Mouse (Mus musculus) frontal cortex, adult (tissue): ENCODE measurements around the gene Tmco2.

ENCODE experiments used
- ATAC-seq: cut with Nextera tagmentation; 2 replicates; pipeline ENCODE4 v1.9.2; 2017; ENCODE audit warnings: mild to moderate bottlenecking, moderate library complexity, mixed read lengths; ENCODE audit not compliant: low TSS enrichment

Tmco2 gene

DNA sequence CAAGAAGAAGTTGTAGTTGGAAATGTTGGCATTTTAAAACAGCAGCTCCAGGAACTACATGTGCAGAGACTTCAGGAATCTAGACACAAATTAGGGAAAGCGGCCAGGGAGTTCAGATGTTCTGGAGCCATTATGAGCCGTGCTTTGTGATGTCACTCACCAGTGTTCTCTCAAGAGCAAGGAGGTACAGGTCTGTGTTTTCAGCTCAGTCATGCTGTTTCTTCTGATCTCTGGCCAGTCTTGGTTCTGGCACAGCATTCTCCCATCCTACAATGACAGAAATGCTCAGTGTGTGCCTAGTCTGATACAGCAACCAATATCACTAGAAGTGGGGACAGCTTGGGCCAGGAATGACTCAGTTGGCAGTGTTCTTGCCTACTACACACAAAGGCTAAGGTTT, at the start of gene Tmco2:
Gene Tmco2, minus strand, starts transcription at position 101 of the 400 bp plus-strand sequence.
- ATAC-seq = no peak

DNA sequence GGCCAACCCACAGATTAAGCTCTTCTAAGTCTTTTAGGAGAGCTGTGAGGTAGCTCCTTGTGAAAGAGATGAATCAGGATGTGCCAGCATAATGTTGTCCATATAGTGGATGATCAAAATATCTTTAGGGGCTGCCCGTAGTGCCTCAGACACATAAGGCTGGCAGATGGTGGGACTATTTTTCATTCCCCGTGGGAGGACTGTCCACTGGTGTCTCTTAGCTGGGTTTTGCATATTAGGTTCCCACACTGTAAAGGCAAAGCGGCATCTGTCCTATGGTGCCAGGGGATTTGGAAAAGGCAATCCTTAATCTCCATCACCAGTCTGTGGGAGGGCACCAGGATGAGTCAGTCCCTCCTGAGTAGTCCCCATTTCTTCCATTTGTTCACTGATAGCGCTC, 5.7 kb downstream of the Tmco2 start:
- ATAC-seq = peak; percentile 99

DNA sequence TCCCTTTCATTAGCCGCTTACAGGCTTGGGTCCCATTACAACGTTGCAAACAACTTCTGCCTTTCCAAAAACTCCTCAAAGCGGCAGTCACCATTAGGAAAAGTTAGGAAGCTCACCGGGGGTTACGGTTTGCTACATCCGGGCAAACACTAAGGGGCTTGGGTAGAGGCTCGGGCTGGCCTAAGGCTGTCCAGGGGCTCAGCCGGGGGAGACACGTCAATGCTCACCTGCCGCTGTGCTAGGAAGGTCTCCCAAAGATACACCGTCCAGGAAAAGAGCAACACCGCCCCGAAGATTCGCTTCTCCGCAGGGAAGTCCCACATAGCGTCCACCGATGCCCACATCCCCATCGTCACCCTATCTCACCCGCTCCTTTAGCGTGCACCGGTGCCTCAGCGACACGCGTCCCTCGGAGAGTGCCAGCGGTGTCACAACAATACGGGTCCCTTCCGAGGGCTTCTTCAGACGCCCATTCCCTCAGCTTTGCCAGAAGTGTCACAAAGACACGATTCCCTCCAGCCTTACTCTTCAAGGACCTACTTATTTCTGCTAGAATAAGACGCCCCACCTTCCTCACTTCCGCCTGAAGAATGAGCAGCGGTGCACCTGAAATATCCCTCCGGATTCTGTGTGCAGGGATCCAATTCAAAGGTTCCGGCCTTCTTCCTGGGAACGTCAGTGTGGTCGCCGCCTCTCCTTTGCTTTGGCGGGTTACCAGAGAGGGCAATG, 11.2 kb downstream of the Tmco2 start, which contains the start of gene Zmpste24:
Gene Zmpste24, minus strand, starts transcription at position 592 of the 729 bp plus-strand sequence.
- ATAC-seq = peak; percentile 97

DNA sequence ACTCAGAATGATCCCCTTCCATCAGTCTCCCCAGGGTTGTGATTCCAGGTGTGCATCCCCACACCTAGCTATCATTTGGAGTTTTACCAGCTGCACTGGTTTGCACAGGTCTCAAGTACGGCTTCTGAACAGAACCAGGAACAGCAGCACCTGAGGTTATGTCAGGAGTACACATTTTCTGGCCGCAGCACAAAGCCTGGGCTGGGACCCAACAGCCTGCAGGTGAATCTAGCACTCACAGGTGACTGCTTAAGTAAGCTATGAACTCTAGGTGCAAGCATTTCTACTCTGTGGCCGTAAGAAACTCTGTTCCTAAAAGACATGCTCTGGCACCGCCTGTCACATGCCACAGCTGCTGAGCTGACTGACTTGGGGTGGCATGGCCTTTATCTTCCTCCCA, 18.8 kb downstream of the Tmco2 start:
- no peak for ATAC-seq

DNA sequence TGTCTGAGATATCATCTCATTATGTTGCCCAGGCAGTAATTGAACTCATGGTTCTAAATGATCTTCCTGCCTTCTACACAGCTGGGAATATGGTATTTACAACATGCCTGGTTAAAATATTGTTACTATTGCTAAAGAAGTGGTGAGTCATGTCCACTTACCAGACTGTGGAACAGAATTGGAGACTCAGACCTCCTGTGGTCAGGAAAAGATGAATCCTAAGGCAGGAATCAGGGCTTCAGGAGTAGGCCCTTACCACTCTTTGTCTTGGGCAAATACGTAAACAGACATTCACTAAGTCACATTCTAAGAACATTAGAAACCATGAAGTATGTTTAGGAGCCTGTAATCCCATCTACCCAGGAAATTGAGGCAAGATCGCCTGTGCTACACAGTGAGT, 20.3 kb downstream of the Tmco2 start:
- no peak for ATAC-seq

DNA sequence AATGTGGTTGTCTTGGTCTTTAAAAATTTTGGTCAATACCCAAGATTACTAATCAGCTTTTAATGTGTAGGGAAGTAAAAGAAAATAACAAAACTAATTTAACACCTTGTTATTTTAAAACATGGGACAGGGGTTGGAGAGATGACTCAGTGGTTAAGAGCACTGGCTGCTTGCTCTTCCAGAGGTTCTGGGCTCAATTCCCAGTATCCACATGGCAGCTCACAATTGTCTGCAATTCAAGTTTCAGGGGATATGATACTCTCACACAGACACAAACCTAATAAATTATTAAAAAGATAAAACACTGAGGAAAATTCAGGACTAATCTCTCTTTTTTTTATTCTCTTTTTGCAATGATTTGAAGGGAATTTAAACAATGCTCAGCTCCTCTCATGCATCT, 24.5 kb downstream of the Tmco2 start:
- ATAC-seq = no peak

DNA sequence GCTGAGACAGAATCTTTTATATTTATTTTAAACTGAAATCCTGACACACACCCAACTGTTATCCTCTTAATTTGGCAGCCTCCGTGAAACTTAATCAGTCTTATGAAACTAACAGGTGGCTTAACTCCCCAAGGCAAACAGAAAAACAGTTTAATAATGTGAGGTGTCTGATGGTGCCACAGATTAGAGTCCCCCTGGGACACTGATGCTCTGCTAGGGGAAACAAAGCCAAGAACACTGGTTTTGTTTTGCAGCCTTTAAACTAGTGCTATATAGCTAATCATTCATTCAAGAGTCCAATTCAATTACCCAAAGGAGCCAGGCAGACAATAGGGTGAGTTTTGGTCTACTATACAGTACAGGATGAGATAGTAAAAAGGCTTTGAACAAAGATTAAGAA, 28.6 kb downstream of the Tmco2 start:
- ATAC-seq = no peak

DNA sequence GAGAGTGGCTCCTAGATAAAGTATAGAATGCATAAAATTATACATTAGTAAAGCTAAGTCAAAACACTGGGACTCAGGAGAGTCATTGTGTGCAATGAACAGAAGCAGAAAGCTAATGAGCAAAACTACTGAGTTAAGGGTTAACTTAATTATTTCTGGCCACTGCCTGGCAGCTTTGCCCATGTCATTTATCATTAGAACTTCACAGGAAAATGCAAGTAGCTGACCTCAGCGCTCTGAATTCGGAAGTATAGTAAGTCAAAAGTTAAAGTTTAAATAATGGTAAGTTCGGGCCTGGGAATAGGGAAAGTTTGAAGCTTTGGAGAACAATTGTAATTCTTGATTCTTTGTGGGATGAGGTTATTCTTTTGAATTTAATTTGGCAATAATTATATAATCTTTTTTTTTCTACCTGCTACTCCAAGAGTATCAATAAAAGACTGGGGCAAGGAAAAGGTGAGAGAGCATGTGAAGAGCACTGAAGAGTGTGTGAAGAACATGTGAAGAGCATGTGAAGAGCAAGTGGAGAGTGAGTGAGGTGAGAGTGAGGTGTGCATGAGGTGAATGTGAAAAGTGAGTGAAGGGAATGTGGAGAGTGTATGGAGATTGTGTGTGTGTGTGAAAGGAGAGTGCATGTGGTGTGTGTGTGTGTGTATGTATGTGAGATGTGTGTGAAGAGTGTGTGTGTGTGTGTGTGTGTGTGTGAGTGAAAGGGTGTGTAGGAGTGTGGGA, 30.9 kb downstream of the Tmco2 start:
- no peak for ATAC-seq

DNA sequence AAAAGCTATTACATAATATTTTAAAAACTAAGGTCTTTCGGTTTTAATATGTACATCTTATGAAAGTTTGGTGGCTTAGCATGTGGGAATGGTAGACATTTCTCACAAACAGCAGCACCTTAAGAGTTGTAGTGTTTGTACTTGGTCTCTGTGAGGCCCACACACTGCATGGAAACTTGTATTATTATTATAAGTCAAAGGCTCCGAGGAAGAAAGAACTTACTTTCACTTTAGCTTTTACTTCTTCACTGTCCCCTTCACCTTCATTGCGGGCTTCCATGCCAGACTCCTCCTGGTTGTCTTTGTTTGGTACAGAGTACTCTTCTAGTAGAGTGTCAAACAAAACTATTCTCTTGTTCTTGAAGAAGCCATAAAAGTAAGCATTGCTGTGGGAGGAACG, 34.8 kb downstream of the Tmco2 start:
- no peak for ATAC-seq

DNA sequence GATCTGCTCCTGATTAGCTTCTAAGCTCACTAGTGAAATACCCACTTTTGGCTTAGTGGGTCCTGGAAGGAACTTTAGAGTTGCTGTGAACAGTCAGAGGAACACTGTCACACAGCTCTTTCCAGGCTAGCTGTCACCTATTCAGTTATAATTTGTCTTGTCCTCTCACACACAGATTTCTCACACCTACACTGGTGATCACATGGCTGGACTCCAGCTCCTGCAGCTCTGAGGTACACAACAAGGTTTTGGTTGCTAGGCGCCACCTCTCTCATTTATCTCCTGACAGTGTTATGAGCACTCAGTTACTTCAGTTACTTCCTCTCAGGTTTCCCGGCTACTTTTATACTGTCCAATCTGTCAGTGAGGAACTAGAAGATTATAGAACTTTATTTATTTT, 43.7 kb downstream of the Tmco2 start:
- ATAC-seq = no peak

DNA sequence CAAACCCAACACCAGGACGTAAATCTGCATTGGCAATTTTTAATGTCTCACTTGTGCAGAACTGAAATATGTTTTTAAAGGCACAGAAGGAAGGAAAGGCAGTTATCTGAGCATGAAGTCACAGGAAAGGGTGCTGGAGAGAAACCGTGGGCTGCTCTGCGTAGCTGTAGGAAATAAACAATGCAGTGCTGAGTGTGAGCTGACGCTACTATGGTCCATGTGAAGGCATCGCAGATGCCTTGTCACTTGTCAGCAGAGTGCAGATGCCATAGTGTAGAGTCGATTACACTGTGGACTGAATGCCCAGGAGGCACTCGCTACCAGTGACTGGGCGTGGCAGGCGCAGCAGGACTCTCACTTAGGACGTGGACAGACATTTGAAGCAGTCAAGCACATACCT, 49.8 kb downstream of the Tmco2 start:
- ATAC-seq = 0 out of 2 replicates have a peak, but pooled peaks have one; percentile 18

DNA sequence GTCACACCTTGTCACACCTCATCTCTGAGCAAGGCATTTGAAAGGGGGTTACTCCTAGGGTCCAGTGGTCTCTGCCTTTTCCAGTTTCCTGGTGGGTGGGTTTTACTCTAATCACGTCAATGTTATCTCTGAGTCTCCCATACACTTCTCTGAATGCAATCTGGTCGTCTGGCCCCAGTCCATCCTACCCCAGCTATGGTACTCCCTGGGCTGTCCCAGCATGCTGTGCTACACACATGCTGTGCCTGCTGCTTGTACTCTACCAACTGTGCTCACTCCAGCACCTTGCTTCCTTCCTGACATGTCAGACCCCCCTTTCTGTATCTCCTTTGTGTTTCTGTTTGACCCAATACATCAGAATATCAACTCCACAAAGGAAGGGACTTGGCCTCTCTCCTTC, 52.0 kb downstream of the Tmco2 start:
- ATAC-seq = no peak

DNA sequence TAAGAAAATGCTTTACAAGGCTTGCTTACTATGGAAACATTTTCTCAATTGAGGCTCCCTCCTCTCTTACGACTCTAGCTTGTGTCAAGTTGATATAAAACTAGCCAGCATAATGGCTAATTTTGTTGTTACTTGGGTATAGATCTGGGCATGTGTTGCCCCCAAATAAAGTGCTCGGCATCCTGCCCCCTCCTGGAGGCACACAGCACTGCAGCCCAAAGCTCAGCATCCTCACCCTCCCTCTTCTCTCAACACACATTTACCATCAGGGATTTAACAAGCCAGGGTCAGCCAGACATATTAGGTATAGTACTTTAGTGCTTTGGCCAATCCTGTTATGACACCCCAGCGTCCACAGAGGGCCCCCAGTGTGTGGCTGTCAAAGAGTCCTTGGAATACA, 52.7 kb downstream of the Tmco2 start:
- ATAC-seq = no peak
